Mouse (Mus musculus) megakaryocyte, embryonic 14.5 days (primary cell): Measurements from ENCODE around the gene Smagp.

Source experiments
- FLI1 ChIP-seq: IDR thresholded peaks from 2 replicates; pipeline ENCODE4 v1.6.1; 2012; ENCODE audit warnings: low read length, inconsistent platforms, mixed read lengths
- GATA1 ChIP-seq: IDR thresholded peaks from 3 replicates; pipeline ENCODE4 v1.6.1; 2012; ENCODE audit warnings: mixed read lengths, low read length, inconsistent platforms, borderline replicate concordance

DNA sequence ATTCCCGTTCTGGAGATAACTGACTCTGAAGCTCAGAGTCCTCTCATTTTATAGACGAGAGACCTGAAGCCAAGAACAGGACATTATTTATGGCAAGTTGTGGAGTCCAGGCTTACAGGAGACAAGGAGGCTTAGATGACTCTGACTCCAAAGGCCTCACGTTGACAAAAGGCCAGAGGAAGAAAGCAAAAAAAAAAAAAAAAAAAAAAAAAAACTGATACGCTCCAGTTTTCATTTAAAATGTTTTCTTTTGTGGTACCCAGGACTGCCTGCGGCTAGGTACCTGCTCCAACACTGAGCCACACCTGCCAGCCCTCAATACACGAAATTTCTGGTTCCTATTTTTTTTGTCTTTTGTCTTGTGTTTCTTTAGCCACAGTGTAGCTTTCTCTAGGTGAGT, 30.7 kb upstream of the Smagp start:
- no peak for TF ChIP-seq GATA1
- no peak for TF ChIP-seq FLI1
